Mouse (Mus musculus) thymus, postnatal 36 days (tissue): ENCODE measurements around the gene Ube2b.

Experiments
- DNase-seq, 2 experiments: peaks; one replicate each; pipeline ENCODE4 v3.0.0; 2022; ENCODE audit warnings: mixed read lengths in 2 of 2

The Ube2b gene

DNA sequence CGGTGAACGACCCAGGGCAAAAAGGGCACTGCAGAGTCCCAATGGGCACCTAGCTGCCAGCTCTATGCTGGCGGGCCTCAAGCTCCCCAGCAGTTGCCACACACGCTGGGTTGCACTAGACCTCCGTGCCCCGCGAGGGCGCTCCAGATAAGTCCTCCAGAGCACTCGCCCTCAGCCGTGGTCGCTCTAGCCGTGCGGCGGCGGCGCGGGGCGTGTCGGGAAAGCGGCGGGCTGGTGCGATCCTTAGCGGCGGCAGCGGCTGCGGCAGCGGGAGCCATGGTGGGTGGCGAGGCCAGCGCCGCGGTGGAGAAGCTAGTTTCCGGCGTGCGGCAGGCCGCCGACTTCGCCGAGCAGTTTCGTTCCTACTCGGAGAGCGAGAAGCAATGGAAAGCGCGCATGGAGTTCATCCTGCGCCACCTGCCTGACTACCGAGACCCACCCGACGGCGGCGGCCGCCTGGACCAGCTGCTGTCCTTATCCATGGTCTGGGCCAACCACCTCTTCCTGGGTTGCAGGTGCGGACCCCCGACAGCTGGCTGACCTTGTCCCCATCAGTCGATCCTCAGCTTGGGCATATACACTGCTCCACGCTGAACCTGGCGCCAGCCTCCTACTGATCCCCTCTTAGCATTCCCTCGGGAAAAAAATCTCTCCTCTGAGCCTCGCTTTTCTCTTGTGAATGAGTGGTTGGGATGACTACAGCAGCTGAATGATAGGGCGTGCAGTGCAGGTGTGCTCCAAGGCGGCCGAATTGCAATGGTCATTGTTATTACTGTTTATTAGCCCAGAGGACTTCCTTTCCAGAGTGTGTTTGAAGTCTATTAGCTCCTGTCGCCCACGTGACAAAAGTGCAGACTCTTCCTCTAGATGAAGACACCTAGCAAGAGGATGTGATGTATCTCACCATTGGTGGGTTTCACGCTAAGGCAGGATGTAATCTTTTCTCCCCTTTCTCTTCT is 32.8 kb downstream of the Ube2b start, which contains the start of gene Cdkn2aipnl:
Gene Cdkn2aipnl (plus strand): TSS at position 219 of the 959 bp plus-strand sequence.
- DNase-seq: peak; percentile 98 to 99

DNA sequence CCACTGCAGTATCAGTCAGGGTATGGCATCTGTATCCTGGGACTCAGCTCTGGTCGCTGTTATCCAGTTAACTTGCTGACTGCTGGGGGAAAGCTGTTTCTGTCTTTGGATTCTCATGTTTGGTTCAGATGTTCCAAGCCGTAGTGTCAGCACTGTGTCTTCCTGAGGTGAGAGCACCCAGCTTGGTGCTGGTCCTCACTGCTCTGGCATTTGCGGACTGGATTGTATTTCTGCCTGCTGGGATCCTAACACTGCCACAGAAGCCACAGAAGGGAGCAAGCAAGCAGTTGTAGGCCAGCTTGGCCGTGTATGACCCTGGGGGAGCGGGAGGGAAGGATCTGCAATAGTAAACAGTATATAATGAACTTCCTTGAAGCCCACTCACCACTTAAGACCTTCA is 33.9 kb downstream of the Ube2b start:
- DNase-seq: peak in 1 of 2 experiments; percentile 17

DNA sequence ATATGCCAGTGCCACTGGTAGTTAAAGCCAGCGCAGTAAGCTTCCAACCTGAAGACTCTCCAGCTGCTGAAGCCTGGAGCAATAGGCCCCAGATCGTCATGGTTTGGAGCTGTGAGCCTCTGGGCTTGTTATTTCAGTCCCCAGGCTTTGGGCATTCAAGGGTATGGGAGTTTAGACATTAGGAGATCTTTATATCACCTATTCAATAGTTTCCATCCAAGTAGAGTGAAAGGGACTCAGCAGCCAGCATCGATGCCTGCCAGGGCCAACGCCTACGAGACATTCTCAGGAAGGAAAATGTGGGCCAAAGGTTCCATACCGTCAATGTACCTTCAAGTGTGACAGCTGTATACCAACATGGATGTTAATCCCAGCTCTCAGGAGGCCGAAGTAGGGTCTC is 38.3 kb downstream of the Ube2b start:
- no peak for DNase-seq

DNA sequence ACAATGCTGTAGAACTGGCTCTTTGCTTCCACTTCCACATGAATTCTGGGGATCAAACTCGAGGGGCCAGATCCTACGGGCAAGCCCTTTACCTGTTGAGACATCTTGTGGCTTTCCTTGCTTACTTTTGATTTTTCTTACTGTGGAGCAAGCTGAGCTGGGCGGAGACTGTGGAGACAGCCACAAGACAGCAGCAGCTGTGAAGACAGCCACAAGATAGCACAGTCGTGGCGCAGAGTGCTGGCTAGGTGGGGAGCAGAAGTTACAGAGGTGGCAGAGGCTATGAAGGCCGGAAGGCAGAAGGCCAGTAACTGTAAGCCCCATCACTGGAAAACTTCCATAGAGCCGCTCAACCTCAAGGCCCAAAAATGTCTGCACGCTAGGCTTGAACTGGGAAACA is 38.8 kb downstream of the Ube2b start:
- peak; percentile 68 to 81 for DNase-seq

DNA sequence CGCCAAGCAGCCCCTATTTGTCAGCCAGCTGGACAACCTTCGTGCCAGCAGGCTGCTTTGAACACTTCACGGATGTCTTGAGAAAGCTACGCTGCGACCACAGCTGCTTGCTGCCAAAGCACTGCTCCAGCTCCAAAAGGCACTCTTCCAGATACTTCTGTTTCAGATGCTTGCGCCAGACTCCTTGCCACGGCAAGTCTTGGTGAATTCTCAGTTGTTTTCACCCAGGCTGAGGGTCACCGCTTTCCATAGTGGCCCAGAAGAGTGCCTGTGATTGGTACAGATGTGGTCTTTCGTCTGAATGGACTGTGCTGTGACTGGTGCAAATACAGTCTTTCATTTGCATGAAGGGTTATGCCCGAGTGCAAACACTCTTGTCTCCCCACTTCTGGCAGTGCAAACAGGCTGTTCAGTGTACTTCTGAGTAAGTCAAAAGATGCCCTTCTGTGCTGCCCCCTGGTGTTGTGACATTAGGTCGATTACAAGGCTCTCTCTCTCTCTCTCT is 39.5 kb downstream of the Ube2b start:
- peak; percentile 57 to 61 for DNase-seq

DNA sequence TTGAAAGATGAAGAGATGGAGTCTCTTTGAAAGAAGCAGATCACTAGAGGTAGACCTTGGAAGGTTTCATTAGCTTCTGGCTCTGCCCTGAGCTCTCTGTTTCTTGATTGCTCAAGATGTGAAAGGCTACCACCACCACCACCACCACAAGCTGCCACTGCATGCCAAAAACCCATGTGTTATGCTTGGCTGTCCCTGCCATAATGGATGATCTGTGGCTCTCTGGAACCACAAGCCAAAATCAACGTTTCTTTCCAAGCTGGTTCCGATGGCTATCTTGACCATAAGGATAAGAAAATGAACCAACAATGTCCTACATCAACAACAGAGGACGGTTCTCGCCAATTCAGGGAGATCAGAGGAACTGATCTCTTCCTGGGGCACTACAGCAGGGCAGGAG is 40.5 kb downstream of the Ube2b start:
- DNase-seq: no peak

DNA sequence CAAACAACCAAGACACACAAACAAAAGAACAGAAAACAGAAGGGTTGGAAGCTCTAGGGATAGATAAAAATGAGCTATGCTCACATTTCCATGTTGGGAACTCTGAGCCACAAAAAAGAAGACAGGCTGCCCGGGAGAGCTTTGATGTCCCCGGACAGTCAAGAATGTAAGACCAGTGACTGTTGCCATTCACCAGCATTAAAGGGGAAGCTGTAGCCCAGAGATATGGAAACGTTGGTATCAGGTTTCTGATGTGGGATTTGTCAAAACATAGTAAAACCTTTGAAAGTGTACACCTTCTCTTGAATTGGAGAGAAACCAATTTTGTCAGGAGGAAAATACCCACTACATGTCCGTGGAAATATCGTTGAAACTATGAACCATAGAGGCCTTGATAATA is 41.1 kb downstream of the Ube2b start:
- DNase-seq: no peak

DNA sequence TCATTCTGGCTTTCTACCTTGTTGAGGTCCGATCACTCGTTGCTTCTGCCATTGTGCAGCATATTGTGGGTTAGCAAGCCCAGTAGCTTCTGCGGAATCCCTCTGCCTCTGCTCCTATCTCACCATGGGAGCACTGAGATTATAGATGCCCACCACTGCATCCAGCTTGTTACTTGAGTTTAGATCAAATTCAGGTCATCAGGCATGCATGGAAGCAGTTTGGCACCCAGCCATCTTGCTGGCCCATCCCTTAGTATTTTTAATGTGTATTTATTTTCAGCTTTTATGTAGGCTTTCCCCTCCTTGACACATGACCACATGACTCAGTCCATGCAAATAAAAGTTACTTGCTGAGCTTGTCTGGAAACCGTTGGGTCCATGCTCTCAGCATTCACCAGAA is 42.8 kb downstream of the Ube2b start:
- DNase-seq: no peak

DNA sequence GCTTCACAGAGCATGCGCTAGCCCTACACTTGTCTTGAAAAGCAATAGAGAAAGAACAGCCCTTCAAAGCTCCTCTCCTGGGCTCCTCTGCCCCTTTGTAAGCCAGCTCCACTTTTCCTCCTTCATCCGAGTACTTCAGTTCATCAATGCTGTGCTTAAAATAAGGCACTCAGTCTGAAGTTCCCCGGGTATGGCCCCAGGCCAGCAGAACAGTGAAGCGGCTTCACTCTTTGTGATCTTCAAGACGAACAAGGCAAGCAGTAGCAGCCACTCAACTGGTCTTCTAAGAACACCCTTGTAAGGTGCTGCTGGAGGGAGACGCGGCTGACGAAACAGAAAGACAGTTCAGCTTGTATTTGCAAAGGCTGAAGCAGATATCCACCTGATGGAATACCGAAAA is 44.5 kb downstream of the Ube2b start:
- no peak for DNase-seq

DNA sequence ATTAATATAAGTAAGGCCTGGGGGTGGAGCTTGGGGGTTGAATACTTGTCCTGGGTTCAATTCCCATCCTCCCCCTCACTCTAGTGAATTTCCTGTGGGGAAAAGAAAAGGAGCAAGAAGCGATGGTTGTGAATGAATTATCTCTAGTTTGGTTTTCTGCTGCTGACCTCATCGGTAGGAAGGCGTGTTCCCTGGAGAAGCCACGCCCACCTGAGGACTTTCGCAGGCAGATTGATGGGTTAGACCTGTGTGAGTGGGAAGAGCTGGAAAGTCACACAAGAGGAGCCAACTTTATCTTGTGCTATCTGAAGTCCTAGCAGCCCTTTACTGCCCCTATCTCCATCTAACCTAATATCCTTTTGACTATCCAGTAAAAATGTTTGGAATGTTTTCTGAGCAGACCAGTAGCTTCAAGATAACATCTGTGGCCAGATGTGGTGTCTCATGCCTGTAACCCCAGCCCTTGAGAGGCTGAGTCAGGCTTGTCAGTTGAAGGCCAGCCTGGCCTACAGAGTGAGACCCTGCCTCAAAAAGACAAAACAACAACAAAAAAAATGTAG is 48.6 kb downstream of the Ube2b start:
- no peak for DNase-seq

DNA sequence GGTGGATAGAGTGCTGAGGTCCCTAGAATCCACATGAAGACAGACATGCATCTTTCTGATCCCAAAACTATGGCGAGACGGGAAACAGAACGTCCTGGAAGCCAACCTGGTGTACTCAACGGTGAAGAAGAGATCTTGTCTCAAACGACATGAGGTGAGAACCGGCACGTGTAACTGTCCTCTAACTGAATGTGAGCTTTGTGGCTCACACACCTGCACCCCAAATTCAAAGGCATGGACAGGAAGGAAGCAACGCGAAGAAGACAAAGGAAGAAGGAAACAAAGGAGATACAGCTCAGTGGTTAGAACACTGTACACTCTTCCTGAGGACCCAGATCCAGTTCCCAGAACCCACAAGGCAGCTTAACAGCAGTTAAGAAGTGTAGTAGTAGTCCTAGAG is 50.6 kb downstream of the Ube2b start:
- peak; percentile 69 to 81 for DNase-seq

DNA sequence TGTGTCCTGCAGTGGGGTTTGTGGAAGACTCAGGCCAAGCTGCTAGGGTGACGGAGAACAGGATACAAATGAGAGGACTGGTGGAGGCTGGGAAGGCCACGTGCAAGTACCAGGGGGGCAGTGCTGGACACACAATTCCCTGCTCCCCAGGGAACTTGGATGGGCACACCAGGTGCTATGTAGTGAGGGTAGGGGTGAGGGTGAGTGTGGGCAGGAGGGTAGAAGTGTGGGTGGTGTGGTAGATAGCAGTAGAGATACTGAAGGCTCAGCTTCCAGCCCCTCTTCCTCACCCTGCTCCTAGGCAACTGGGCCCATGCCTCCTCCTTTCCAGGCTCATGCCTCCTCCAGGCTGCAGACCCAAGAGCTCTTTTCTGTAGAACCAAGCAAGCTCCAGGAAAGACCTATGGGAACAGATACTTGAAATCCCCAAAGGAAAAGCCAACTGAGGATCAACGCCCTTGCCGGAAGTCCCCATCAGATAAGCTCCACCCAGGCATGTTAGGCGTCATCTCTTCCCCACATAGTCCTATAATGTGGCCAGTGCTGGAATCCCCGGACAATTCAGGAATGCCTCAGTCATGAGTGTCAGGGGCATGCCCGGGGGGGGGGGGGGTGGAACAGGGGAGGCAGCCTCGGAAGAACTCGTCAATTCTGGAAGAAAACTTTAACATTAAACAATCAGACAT is 51.3 kb downstream of the Ube2b start:
- peak; percentile 59 for DNase-seq

DNA sequence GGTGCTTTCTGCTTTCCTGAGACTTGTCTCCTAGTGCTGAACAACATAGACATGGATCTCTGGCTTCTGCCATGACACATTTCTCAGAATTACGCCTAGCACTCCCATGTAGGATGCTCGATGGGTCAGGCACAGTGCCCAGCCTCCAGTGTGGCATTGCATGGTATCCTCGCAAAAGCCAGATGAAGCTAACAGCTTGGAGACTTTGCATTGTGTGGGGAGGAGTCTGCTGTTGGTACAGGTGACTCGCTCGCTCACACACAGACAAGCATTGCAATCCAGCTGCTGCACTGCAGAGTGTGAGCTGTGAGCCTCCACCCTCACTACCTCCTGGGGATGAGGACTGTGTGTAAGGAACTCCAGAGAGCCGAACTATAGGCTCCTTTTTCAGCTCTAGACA is 54.4 kb downstream of the Ube2b start:
- DNase-seq: no peak

DNA sequence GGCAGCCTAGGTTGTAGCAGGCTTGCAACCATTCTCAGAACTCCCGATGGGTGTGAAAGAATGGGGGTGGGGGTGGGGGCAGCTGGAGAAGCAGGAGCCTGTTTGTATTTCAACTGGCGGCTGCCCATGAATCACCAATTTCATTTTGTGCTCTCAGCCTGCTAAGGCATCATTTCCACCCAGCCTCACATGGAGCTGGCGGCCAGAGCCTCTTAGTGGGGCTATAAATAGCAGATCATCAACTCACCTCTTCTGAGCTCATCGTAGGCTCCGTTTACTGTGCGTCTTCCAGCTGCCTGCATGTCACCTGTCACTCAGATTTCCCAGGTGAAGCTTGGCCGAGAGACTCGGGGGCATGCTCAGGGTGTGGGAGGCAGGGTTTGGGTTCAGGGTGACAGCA is 55.0 kb downstream of the Ube2b start:
- no peak for DNase-seq

DNA sequence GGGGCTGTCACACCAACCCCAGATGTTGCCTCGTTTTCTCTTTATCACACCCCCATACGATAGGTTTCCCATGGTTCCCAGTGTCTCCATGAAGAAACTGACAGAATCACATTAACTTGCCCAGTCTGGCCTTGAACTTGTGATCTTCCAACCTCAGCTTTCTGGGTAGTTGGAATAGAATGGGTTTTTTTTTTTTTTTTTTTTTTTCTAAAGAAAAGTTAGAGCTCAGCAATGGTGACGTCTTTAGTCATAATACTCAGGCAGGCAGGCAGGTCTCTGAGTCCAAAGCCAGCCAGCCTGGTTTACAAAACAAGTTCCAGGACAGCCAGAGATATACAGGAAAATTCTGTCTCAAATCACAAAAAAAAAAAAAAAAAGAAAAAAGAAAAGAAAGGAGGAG is 56.3 kb downstream of the Ube2b start:
- DNase-seq: no peak

DNA sequence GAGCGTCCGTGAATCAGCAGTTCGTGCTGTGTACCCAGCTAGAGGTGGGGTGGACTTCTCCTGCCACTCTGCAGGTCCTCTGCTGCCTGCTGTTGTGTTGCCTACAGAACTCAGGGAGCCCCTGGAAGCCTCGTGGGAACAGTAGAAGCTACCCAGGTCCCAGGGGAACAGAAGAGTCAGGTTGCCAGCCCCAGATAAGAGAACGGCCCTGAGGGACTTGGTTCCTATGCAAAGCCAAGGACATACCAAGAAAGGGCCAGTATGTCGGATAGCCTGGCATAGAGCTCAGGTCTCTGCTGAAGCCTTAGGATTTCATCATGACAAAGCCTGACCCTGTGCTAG is 57.1 kb downstream of the Ube2b start:
- no peak for DNase-seq

DNA sequence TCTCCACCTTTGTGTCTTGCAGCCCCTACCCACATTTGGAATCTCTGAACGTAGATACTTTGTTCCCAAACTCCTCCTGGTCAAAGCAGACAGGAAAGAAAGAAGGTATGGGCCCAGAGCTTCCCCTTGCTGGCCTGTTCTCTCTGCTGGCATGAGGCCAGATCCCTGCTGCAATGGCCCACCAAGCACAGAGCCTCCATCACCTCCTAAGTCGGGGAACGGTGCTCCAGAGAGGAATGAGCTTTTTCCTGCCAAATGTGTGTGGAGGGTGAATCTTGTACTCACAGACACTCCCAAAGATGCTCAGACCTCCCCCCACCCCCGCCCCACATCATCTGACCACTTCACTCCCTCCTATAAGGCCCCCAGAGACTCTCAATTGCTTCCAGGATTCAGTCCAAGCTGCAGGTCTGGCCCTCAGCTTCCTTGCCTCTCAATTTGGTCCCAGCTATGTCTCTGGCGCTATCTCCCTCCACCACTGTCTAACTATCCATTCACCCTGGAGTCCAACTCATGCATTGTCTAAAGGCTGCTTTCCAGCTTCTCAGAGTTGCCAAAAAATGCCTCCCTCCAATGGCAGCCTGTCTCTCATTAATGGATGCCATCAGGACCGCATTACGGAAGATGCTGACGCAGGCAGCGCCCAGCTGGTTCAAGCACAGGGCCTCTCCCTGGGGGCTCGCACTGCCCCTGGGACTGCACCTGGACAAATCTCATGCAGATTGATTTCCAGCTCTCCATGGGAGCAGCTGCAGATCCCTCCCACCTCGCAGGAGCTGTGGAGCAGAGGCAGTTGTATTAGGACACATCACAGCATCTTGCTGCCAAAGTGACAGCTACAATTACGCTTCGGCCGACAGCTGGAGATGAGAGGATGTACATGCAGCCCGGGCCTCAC is 57.7 kb downstream of the Ube2b start:
- peak in 1 of 2 experiments; percentile 32 for DNase-seq

DNA sequence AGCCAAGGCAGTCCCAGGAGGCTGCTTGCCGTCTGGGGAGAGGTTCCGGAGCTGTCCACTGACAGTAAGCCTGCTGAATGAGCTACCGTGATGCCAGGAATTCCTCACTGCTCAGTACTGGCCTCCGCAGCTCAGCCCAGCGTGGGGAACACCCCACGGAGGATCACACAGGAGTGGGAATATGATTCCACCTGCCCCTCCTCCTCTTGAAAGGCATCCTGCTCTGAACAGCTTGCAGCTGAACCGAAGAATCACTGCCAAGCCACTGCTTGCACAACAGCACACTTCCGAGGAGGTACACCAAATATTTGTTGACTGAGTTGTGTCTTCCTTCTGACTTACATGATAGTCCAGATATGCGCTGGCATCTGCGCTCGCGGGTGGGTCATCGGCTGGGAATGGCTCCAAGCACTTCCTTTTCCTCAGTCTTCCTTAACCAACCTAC is 60.0 kb downstream of the Ube2b start:
- DNase-seq: no peak

DNA sequence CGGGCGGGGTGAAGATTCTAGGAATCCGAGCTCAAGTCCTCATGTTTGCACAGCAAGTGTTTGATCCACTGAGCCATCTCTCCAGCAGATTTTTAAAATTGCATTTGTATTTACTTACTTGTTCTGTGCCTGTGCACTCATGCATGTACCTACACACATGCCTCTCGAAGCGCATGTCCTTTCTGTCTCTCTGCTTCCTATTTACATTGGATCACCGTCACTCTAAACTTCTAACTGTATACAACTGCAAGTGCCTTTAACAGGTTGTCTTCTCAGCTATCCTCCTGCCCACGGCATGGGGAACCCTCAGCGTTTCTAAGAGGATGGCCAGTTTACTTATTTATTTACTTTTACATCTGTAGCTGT is 61.0 kb downstream of the Ube2b start:
- DNase-seq: no peak

DNA sequence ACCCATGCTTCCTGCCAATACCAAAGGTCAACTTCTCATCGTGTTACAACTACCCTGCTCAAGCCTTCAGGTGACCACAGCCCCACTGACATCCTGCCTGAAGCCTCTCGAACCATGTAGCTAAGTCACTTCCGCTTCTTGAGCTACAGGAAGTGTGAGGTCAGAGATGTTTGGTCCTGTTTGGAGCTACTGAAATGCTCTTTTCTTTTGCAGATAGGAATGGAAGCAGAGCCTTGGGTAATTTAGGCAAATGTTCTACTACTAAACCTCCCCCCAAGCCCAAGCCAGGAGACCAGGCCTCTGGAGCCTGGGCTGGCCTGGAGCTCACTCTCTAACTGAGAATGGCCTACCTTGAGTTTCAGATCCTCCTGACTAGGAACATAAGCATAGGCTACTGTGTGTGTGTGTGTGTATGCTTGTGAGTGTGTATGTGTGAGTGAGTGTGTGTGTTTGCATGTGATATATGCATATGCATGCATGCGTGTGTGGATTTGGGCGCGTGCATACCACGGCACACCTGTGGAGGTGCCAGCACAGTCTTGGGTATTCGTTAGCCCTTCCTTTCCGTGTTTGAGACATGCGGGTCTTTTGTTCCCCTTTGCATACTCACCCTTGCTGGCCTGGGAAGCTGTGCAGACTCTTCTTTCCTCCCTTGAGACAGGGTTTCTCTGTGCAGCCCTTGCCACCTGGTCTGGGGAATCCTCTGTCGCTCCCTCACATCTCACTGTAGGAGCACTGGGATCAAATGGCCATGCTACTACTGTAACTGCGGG is 61.6 kb downstream of the Ube2b start:
- DNase-seq: peak in 1 of 2 experiments; percentile 60

DNA sequence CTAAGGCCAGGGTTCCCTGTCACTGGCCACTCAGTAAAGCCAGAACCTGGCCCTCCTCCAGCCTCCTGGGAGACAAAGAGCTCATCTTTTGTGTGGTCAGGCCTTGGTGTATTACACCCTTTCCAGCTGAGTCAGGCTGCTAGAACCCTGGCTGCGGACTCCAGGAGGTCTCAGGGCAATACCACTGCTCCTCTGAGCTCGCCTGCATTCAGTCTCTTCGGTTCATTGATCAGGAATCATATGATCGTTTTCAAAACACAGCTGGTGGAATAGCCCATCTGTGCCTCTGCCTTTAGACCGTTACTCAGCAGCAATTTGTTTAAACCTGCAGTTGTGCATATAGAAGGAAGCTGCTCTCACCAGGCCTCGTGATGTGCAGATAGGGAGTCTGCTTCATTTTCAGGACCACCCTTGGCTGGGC is 63.2 kb downstream of the Ube2b start:
- no peak for DNase-seq
